Mouse (Mus musculus) right cerebral cortex, postnatal 25 days (tissue): ENCODE results near the gene Cdv3.

Source experiments
- DNase-seq: peaks from one replicate; pipeline ENCODE4 v3.0.0; 2022

Gene Cdv3

GRCm38 (mm10) chr9:103365290-103366247 is at the start of gene Cdv3:
Gene Cdv3, minus strand, starts transcription at chr9:103365840.
- peak; percentile 99 for DNase-seq

- DNase-seq = no peak
Observed at GRCm38 (mm10) chr9:103413457-103413856, 47.8 kb upstream of the Cdv3 start.

GRCm38 (mm10) chr9:103409119-103409518 is 43.5 kb upstream of the Cdv3 start:
- DNase-seq = no peak

GRCm38 (mm10) chr9:103408136-103408777 is 42.6 kb upstream of the Cdv3 start:
- no peak for DNase-seq

GRCm38 (mm10) chr9:103403331-103403973 is 37.8 kb upstream of the Cdv3 start:
- no peak for DNase-seq

GRCm38 (mm10) chr9:103398509-103399157 is 33.0 kb upstream of the Cdv3 start:
- peak; percentile 26 for DNase-seq

GRCm38 (mm10) chr9:103393256-103393655 is 27.6 kb upstream of the Cdv3 start:
- no peak for DNase-seq

- no peak for DNase-seq
Observed at GRCm38 (mm10) chr9:103391796-103392372, 26.2 kb upstream of the Cdv3 start.

- DNase-seq = no peak
Observed at GRCm38 (mm10) chr9:103389261-103389660, 23.6 kb upstream of the Cdv3 start.

GRCm38 (mm10) chr9:103387011-103387653 is 21.5 kb upstream of the Cdv3 start:
- DNase-seq = no peak

- DNase-seq = no peak
Observed at GRCm38 (mm10) chr9:103386573-103386972, 20.9 kb upstream of the Cdv3 start.

GRCm38 (mm10) chr9:103385600-103385999 is 20.0 kb upstream of the Cdv3 start:
- no peak for DNase-seq

GRCm38 (mm10) chr9:103384141-103384796 is 18.6 kb upstream of the Cdv3 start:
- DNase-seq = no peak

GRCm38 (mm10) chr9:103383576-103383975 is 17.9 kb upstream of the Cdv3 start:
- no peak for DNase-seq

GRCm38 (mm10) chr9:103382989-103383388 is 17.3 kb upstream of the Cdv3 start:
- no peak for DNase-seq

GRCm38 (mm10) chr9:103380566-103380965 is 14.9 kb upstream of the Cdv3 start:
- no peak for DNase-seq

GRCm38 (mm10) chr9:103379199-103379598 is 13.6 kb upstream of the Cdv3 start:
- no peak for DNase-seq

GRCm38 (mm10) chr9:103378686-103379085 is 13.0 kb upstream of the Cdv3 start:
- DNase-seq = no peak

- no peak for DNase-seq
Observed at GRCm38 (mm10) chr9:103376346-103377320, 11.0 kb upstream of the Cdv3 start.
